Mouse (Mus musculus) intestine, embryonic 16.5 days (tissue): ENCODE results near the gene Triobp. TPM values are rescaled to one million over a fixed set of nuclear protein-coding genes. Genes with fewer than 3 reads are reported as not detected.
A peak's percentile ranks its signal among the peaks of the same experiment; 100 is the strongest.

Experiments used
- ATAC-seq: fragments of 200-750 bp; cut with Nextera tagmentation; 2 replicates; pipeline ENCODE4 v1.8.0; 2017; ENCODE audit warnings: moderate TSS enrichment, moderate library complexity
- H3K27ac ChIP-seq: fragments of 300-500 bp; sonication (generic); 2 replicates; pipeline ENCODE4 v1.5.1; 2014; ENCODE audit warnings: mild to moderate bottlenecking, low read length
- H3K27me3 ChIP-seq: fragments of 300-500 bp; sonication (generic); replicated peaks from 2 replicates; pipeline ENCODE4 v1.6.1; 2014; ENCODE audit warnings: low read length, control low read depth, mixed read lengths; ENCODE audit not compliant: control insufficient read depth, insufficient read depth
- H3K36me3 ChIP-seq: fragments of 300-500 bp; sonication (generic); 2 replicates; pipeline ENCODE4 v1.6.1; 2014; ENCODE audit warnings: low read length, control low read depth; ENCODE audit not compliant: control insufficient read depth, insufficient read depth
- H3K4me1 ChIP-seq: fragments of 300-500 bp; sonication (generic); 2 replicates; pipeline ENCODE4 v1.6.1; 2014; ENCODE audit warnings: low read length, control low read depth, mixed read lengths; ENCODE audit not compliant: control insufficient read depth, insufficient read depth
- H3K4me2 ChIP-seq: fragments of 300-500 bp; sonication (generic); 2 replicates; pipeline ENCODE4 v1.6.1; 2014; ENCODE audit warnings: low read depth, low read length, control low read depth
- H3K4me3 ChIP-seq: fragments of 300-500 bp; sonication (generic); 2 replicates; pipeline ENCODE4 v1.5.1; 2014; ENCODE audit warnings: mild to moderate bottlenecking, low read length
- H3K9ac ChIP-seq: fragments of 300-500 bp; sonication (generic); 2 replicates; pipeline ENCODE4 v1.6.1; 2014; ENCODE audit warnings: low read depth, low read length
- H3K9me3 ChIP-seq: fragments of 300-500 bp; sonication (generic); 2 replicates; pipeline ENCODE4 v1.6.1; 2016; ENCODE audit warnings: low read length, control low read depth; ENCODE audit not compliant: control insufficient read depth
- WGBS: fragments of 180-500 bp; shearing (Covaris S2); extraction: QIAGEN DNeasy Blood & Tissue Kit; methylation state at CpG from one replicate; pipeline ENCODE4 v1.1.7; 2014; 5-methylcytosine and 5-hydroxymethylcytosine counted together
- microRNA-seq: library from miRNA; unstranded; fragments of <30 nt; microRNA quantifications from one replicate; pipeline ENCODE4, GENCODE M21; 2016
- polyA plus RNA-seq: library from polyadenylated mRNA; unstranded; fragments of >200 nt; fragmentation: Nextera tagmentation; extraction: Ambion mirVana; gene quantifications from 2 replicates; pipeline ENCODE4 v1.2.1, GENCODE M21; 2015

The Triobp gene
- polyA plus RNA-seq, 1 experiment from 2014 or later: 54.3 TPM

- Histone ChIP-seq H3K4me2 (no peak overlapping the region), H3K36me3 (peaks cover 18% of the 10 kb centered on the region), H3K9me3 (no peaks in the 10 kb centered on the region), H3K9ac (no peak overlapping the region), H3K4me1 (peaks cover 24% of the 10 kb centered on the region), H3K27me3 (no peaks in the 10 kb centered on the region), H3K27ac (peak overlapping the region; percentile 96), H3K4me3 (no peak overlapping the region)
- WGBS: 69% methylated on average over 2 of the region's 2 CpGs
- ATAC-seq: no peak
These were observed 104.8 kb downstream of the Triobp start for GRCm38 (mm10) chr15:79052366-79052765.

Small RNAs within 50 kb of the gene (microRNA-seq; reads per million reads assigned to microRNA genes)
- 2.5 reads per million, percentile 5 among the genes with 10 or more reads in this experiment for gene Mir6956

Other genes with a start within 250 kb of the Triobp start
- gene Elfn2, start 229.0 kb upstream of the Triobp start, polyA plus RNA-seq: 0.06 and 0.13 TPM in 2 replicates
- gene Mfng, start 174.2 kb upstream of the Triobp start, polyA plus RNA-seq: 17.2 and 18.2 TPM in 2 replicates
- 5.2 and 6.1 TPM in 2 replicates for gene Card10, start 144.7 kb upstream of the Triobp start, polyA plus RNA-seq
- gene Cdc42ep1, start 105.1 kb upstream of the Triobp start, polyA plus RNA-seq: 34.5 and 36.1 TPM in 2 replicates
- gene Lgals2, start 92.2 kb upstream of the Triobp start, polyA plus RNA-seq: 1,298 and 1,309 TPM in 2 replicates
- gene Gga1, start 70.5 kb upstream of the Triobp start, polyA plus RNA-seq: 56.3 and 57.4 TPM in 2 replicates
- 0.21 and 0.55 TPM in 2 replicates for gene Gm49510, start 48.1 kb upstream of the Triobp start, polyA plus RNA-seq
- gene Sh3bp1, start 48.0 kb upstream of the Triobp start, polyA plus RNA-seq: 21.5 and 23.3 TPM in 2 replicates
- 2.2 and 6.4 TPM in 2 replicates for gene Pdxp, start 33.8 kb upstream of the Triobp start, polyA plus RNA-seq
- 865 and 927 TPM in 2 replicates for gene Lgals1, start 21.0 kb upstream of the Triobp start, polyA plus RNA-seq
- gene Nol12, start 12.8 kb upstream of the Triobp start, polyA plus RNA-seq: 38.1 and 43.7 TPM in 2 replicates
- gene H1f0, start 80.7 kb downstream of the Triobp start, polyA plus RNA-seq: 438 and 456 TPM in 2 replicates
- gene Galr3, start 94.2 kb downstream of the Triobp start, polyA plus RNA-seq: 1.8 and 2.3 TPM in 2 replicates
- 56.4 and 57.5 TPM in 2 replicates for gene Ankrd54, start 115.2 kb downstream of the Triobp start, polyA plus RNA-seq
- 221 and 238 TPM in 2 replicates for gene Eif3l, start 127.5 kb downstream of the Triobp start, polyA plus RNA-seq
- 5.2 and 6.3 TPM in 2 replicates for gene Micall1, start 161.2 kb downstream of the Triobp start, polyA plus RNA-seq
- 287 and 317 TPM in 2 replicates for gene Polr2f, start 193.3 kb downstream of the Triobp start, polyA plus RNA-seq
- gene 1700088E04Rik, start 193.5 kb downstream of the Triobp start, polyA plus RNA-seq: 4.2 and 5.7 TPM in 2 replicates
- 5.2 and 5.4 TPM in 2 replicates for gene Sox10, start 217.5 kb downstream of the Triobp start, polyA plus RNA-seq